8 mouse cellular contexts compared by ENCODE assay signal in genomic region chr9:69125787-69126161, GRCm38 (mm10).
DNase-seq lines count a peak whose midpoint lies in the region; ATAC-seq and TF ChIP-seq lines count a peak whose summit lies in the region.

No protein-coding gene starts in this region.

- H3K36me3 ChIP-seq in heart, embryonic 14.5 days (ENCODE audit: control insufficient read depth, insufficient read depth, low read length): no peaks in the 10 kb centered on the region
- H3K36me3 ChIP-seq in limb, embryonic 14.5 days (ENCODE audit: control insufficient read depth, insufficient read depth, low read length): no peaks in the 10 kb centered on the region
- no peaks in the 10 kb centered on the region for H3K36me3 ChIP-seq in stomach, postnatal 0 days (ENCODE audit: control insufficient read depth, insufficient read depth, low read length)

- H3K4me3 ChIP-seq in heart, embryonic 14.5 days (ENCODE audit: control insufficient read depth in 1 of 2, insufficient read depth in 1 of 2, low read depth in 1 of 2, low read length in 2 of 2): peak overlapping the region in 1 of 2 experiments; percentile 27; a peak in 2 of 4 replicates
- H3K4me3 ChIP-seq in limb, embryonic 14.5 days (replicated peaks; ENCODE audit: low read length): no peak overlapping the region
- H3K4me3 ChIP-seq in stomach, postnatal 0 days (ENCODE audit: low read depth, low read length): peak overlapping the region; percentile 28

- DNase-seq in heart, adult 9 months (ENCODE audit: low spot score in 2 of 2): no peak
- DNase-seq in thymus, postnatal 0 days (ENCODE audit: low spot score): peak; percentile 21
- DNase-seq in thymus, postnatal 10 days (ENCODE audit: low spot score in 2 of 2): no peak
- no peak for DNase-seq in limb, embryonic 14.5 days (ENCODE audit: low spot score)
- DNase-seq in stomach, postnatal 0 days (ENCODE audit: low spot score): no peak
- no peak for DNase-seq in MN1 (ENCODE audit: low spot score)
- no peak for DNase-seq in gastrocnemius, adult 18-20 months (ENCODE audit: low spot score)

- peak overlapping the region in 1 of 2 experiments; percentile 50; a peak in 1 of 4 replicates for H3K27ac ChIP-seq in heart, embryonic 14.5 days (replicated peaks in 1 of 2; ENCODE audit: control insufficient read depth in 1 of 2, insufficient read depth in 1 of 2, low read depth in 2 of 2, low read length in 2 of 2)
- H3K27ac ChIP-seq in limb, embryonic 14.5 days (replicated peaks; ENCODE audit: low read depth, low read length): no peak overlapping the region
- no peak overlapping the region for H3K27ac ChIP-seq in stomach, postnatal 0 days (replicated peaks)

- no peaks in the 10 kb centered on the region for H3K9me3 ChIP-seq in heart, embryonic 14.5 days (ENCODE audit: control insufficient read depth, low read length)
- no peaks in the 10 kb centered on the region for H3K9me3 ChIP-seq in limb, embryonic 14.5 days (ENCODE audit: control insufficient read depth, low read length)
- no peaks in the 10 kb centered on the region for H3K9me3 ChIP-seq in stomach, postnatal 0 days (ENCODE audit: control insufficient read depth, low read length)

- H3K4me1 ChIP-seq in heart, embryonic 14.5 days (ENCODE audit: control insufficient read depth in 2 of 2, insufficient read depth in 2 of 2, low read length in 2 of 2): peaks cover 14 to 32% of the 10 kb centered on the region in 2 experiments
- H3K4me1 ChIP-seq in limb, embryonic 14.5 days (ENCODE audit: control insufficient read depth, insufficient read depth, low read length): peaks cover 25% of the 10 kb centered on the region
- H3K4me1 ChIP-seq in stomach, postnatal 0 days (replicated peaks; ENCODE audit: control insufficient read depth, insufficient read depth): no peaks in the 10 kb centered on the region

- H3K9ac ChIP-seq in heart, embryonic 14.5 days (ENCODE audit: low read length): peak overlapping the region; percentile 62; the same call in 1 of the 2 replicates
- H3K9ac ChIP-seq in limb, embryonic 14.5 days (ENCODE audit: low read depth, low read length, severe bottlenecking): no peak overlapping the region
- no peak overlapping the region for H3K9ac ChIP-seq in stomach, postnatal 0 days (ENCODE audit: low read length)

- no peak for ATAC-seq in heart, embryonic 14.5 days (ENCODE audit: insufficient number of reproducible peaks, insufficient read depth, low FRiP score, low read depth)
- ATAC-seq in limb, embryonic 14.5 days (ENCODE audit: low FRiP score, low read depth): no peak
- no peak for ATAC-seq in stomach, postnatal 0 days (ENCODE audit: low FRiP score, low TSS enrichment)

- TF ChIP-seq CTCF in stomach, postnatal 0 days (IDR thresholded peaks at IDR 0.05; ENCODE audit: low read depth): no peak

- peaks cover 6% of the 10 kb centered on the region for H3K27me3 ChIP-seq in heart, embryonic 14.5 days (ENCODE audit: control insufficient read depth, insufficient read depth, low read length)
- H3K27me3 ChIP-seq in limb, embryonic 14.5 days (ENCODE audit: control insufficient read depth, insufficient read depth, low read length): 0 out of 2 replicates have a peak, but pooled peaks cover 5% of the 10 kb centered on the region
- no peaks in the 10 kb centered on the region for H3K27me3 ChIP-seq in stomach, postnatal 0 days (ENCODE audit: control insufficient read depth, insufficient read depth, low read length)

- no peak for TF ChIP-seq EP300 in stomach, postnatal 0 days (optimal IDR thresholded peaks at IDR 0.05)

- WGBS in heart, embryonic 14.5 days: 28% methylated on average over 7 of the region's 7 CpGs
- WGBS in limb, embryonic 14.5 days: 53% methylated on average over 7 of the region's 7 CpGs
- 46% methylated on average over 7 of the region's 7 CpGs for WGBS in stomach, postnatal 0 days

- no peak for TF ChIP-seq POLR2A in limb, embryonic 14.5 days (IDR thresholded peaks at IDR 0.05; ENCODE audit: borderline replicate concordance, extremely low read depth, insufficient read depth, insufficient read length)

- H3K4me2 ChIP-seq in heart, embryonic 14.5 days (ENCODE audit: low read length): peak overlapping the region; percentile 70
- H3K4me2 ChIP-seq in limb, embryonic 14.5 days (replicated peaks; ENCODE audit: low read depth, low read length, severe bottlenecking): peak overlapping the region; percentile 46
- H3K4me2 ChIP-seq in stomach, postnatal 0 days (replicated peaks; ENCODE audit: low read depth): peak overlapping the region; percentile 57
